Mouse (Mus musculus) MEL-GATA-1-ER (cell line): ENCODE data around the gene Ctxn1.

ENCODE experiments used
- DNase-seq: peaks from one replicate; pipeline ENCODE4 v3.0.0-alpha.2; 2012; ENCODE audit warnings: low read depth; ENCODE audit errors: extremely low read depth

Ctxn1 gene

DNA sequence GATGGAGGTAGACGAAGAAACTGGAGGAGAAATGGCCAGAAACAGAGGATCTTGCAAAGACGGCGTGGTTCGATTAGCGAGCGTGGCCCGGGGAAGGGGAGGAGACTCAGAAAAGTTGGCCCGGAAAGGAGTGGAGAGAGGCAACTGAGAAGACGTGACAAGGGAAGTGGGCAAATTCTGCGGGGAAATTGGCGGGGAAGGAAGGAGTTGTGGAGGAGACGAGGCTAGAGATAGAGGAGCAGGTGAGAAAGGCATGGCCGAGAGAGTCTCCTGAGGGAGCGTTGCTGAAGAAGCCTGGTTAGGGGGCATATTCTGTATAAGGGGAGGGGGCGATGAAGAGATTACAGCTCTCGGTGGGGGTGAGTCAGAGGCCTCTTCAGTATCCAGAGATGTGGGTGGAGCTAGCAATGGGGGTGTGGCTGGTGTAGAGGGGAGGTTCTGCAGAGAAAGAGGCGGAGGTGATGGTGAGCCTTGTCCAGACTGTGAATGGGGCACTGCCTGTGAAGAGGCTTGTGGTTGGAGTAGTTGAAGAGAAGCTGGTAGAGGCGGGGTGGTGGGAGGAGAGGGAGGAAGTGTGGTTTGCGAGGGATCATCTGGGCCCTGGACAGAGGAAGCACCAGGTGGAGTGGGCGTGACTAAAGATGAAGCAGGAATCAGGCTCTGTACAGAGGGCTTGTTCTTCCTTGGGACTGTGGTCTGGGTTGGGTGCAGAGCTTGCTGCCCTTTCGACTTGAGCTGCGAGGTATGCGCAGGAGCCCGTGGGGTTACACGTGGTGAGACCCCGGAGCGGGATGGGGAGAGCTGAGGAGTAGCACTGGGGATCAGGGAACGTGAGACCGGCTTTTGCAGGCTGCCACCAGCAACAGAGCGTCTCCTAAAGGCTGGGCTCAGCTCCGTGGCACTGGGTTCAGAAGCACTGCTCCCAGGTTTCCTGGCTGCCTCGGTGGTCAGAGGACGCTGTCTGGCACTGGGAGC is 44.8 kb downstream of the Ctxn1 start:
- DNase-seq, result peak; percentile 89

DNA sequence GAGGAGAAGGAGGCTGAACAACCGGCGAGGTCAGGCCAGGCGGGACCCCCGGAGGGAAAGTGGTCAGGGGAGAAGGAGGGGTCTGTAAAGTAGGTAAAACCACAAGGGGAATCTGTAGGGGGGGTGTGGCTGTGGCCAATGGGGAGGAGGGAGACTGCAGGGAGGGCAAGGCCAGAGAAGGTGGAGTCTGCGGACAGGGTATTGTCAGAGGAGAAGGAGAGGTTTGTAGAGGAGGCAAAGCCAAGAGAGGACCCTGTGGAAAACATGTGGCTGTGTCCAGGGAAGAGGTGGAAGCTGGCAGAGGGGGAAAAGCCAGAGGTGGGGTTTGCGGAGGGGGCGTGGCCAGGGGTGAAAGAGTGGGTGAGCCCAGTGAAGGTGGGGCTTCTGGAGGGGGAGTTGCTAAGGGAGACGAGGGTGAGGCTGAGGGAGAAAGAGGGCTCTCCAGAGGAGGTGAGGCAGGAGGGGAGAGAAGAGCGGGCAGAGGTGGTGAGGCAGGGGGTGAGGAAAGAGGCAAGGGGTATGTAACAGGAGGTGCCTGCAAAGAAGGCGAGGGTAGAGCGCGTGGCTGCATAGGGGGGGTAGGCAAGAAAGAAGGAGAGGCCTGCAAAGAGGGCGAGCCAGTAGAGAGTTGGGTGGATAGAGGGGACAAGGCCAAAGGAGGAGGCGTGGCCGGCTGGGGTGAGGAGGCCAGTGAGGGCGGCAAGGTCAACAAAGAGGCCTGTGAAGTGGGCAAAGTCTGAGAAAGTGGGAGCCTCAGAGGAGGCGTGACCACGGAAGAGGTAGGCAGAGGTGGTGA is 45.7 kb downstream of the Ctxn1 start:
- peak; percentile 59 for DNase-seq

DNA sequence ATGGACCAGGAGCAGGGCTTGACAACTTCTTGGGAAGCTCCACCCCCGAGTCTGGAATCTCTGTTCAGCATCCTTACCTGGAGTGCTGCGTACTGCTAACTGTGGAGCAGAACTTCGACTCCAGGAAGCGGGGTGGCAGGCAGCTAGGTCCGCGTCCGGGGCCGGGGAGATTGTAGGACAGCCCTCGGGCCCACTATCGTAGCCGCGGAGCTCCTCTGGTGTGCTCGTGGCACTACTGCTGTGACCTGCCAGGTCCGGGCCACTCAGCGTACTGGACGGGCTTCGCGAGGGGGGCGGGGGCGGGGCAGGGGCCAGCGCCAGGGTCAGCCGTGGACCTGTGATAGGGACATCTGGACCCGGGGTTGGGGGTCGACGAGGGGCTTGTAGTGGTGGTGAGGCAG is 46.3 kb downstream of the Ctxn1 start:
- DNase-seq, result no peak

DNA sequence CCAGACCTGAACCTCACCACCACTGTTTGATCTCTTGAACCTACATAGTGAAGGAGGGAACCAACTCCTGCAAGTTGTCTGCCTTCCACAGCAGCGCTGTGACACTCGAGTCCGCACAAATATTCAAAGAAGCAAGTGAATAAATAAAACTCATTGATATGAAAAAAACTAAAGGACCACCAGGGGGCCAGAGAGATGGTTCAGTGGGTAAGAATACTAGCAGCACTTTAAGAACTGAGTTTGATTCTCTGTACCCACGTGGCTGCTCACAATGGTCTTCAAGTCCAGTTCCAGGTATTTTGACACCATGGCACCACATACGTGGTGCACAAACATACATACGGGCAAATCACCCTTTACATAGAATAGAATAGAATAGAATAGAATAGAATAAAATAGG is 48.0 kb downstream of the Ctxn1 start:
- DNase-seq, result no peak
